Mouse (Mus musculus) lung, postnatal 4 days (tissue): ENCODE results near the gene Iqcn.
A peak's percentile ranks its signal among the peaks of the same experiment; 100 is the strongest.

Experiments used
- DNase-seq, 2 experiments: peaks; one replicate each; pipeline ENCODE4 v3.0.0; 2021

The Iqcn gene

DNA sequence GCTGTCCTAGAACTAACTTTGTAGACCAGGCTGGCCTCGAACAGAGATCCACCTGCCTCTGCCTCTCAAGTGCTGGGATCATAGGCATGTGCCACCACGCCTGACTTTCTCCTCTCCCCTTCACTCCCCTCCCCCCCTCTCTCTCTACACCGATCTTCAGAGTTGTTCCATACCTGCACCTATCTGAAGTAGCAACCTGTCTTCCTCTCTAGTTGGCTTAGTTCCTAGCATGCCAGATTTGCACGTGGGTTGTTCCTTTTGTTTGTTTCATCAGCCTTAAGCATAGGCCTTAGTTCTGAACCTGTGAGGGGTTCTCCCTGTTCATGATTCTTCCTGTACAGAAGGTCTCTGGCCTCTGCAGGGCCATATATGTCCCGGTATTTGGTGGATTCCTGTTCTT is 34.4 kb downstream of the Iqcn start:
- peak in 1 of 2 experiments; percentile 13 for DNase-seq

- peak; percentile 70 to 87 for DNase-seq
These were observed 35.0 kb downstream of the Iqcn start for GRCm38 (mm10) chr8:70738211-70738610.

DNA sequence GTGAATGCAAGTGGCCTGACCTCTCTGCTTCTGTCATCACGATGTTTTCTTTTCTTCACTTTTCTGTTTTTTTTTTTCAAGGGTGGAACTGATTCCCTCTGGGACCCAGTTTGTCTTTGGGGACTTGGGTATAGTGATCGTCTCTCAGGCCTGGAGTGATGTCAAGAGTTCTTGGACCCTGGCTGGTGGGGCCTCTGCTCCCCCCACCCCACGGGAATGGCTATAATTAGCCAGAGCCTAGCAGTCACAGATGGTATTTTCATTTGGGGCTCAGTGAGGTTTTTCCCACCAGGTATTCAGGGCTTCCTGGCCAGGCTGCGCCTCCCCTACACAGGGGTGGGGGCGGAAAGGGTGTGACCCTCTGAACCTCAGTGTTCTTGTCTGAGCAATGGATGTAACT is 38.4 kb downstream of the Iqcn start:
- DNase-seq = peak in 1 of 2 experiments; percentile 6

- DNase-seq = peak in 1 of 2 experiments; percentile 17
These were observed 38.9 kb downstream of the Iqcn start for GRCm38 (mm10) chr8:70742176-70742575.

- DNase-seq = peak in 1 of 2 experiments; percentile 29
These were observed 39.9 kb downstream of the Iqcn start for GRCm38 (mm10) chr8:70742981-70743655.

- peak; percentile 46 to 50 for DNase-seq
These were observed 40.7 kb downstream of the Iqcn start for GRCm38 (mm10) chr8:70743656-70744590.

DNA sequence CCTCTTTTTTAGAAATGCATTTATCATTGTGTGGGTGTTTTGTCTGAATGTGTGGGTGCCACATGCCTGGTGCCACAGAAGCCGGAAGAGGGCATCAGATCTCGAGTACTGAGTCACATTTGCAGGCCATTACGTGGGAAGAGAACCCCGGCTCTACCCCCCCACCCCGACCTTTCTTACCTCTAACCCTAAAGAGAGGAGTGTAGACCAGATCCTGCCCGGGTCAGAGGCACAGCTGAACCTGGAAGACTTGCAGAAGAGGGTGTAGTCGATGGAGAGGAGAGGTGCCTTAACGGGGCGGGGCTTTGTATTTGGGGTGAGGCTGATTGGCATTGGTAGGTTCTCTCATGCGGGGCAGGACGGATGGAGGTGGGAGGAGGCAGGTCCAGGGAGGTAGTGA is 41.5 kb downstream of the Iqcn start:
- DNase-seq = peak in 1 of 2 experiments; percentile 21

GRCm38 (mm10) chr8:70745691-70746220 is 42.5 kb downstream of the Iqcn start:
- peak in 1 of 2 experiments; percentile 22 for DNase-seq

GRCm38 (mm10) chr8:70746676-70747075 is 43.4 kb downstream of the Iqcn start:
- DNase-seq = peak in 1 of 2 experiments; percentile 19

- no peak for DNase-seq
These were observed 44.1 kb downstream of the Iqcn start for GRCm38 (mm10) chr8:70747211-70747890.

DNA sequence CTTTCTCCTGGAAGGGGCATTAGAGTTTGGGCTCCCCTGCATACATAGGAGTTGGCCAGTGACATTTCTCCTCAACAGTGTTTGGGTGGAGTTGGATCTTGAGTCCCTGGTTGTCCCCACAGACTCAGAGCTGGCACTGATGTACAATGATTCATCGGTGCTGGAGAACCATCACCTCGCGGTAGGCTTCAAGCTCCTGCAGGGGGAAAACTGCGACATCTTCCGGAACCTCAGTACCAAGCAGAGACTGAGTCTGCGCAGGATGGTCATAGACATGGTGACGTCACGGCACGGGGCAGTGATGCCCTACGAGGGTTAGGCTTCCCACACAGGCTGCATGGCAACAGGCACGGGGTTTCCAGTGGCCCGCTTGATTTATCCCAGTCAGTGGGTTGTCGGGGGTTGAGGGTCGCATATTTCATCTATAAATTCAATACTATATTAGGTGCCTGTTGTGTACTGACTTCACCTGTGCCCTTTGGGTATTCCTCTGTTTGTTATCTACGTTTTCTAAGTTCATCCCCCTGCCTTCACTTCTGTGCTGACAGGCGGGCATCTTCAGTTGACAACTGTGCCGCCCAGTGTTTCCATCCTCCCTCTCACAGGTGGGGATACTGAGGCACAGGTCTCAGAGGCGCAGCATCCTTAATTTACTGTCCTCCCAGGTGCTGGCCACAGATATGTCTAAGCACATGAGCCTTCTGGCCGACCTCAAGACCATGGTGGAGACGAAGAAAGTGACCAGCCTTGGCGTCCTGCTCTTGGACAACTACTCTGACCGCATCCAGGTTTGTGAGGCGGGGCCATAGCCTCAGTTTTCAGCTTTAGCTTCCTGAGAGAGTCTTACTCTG is 45.2 kb downstream of the Iqcn start:
- DNase-seq = peak in 1 of 2 experiments; percentile 20

DNA sequence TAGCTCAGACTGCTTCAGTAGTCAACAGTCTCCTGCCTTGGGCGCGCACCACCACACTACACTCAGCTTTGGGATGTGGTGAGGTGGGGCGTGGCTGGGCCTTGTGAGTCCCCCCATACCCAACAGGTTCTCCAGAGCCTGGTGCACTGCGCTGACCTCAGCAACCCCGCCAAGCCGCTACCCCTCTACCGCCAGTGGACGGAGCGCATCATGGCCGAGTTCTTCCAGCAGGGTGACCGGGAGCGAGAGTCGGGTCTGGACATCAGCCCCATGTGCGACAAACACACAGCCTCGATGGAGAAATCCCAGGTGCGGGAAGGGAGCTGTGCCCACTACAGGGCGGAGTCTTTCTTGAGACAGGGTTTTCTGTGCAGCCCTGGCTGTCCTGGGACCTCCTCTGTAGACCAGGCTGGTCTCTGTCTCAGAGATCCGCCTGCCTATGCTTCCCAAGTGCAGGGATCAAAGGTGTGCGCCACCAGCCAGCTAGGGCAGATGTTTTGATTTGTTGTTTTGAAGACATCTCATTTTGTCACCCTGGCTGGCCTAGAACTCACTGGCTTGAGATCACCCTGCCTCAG is 45.9 kb downstream of the Iqcn start:
- DNase-seq = peak in 1 of 2 experiments; percentile 22

DNA sequence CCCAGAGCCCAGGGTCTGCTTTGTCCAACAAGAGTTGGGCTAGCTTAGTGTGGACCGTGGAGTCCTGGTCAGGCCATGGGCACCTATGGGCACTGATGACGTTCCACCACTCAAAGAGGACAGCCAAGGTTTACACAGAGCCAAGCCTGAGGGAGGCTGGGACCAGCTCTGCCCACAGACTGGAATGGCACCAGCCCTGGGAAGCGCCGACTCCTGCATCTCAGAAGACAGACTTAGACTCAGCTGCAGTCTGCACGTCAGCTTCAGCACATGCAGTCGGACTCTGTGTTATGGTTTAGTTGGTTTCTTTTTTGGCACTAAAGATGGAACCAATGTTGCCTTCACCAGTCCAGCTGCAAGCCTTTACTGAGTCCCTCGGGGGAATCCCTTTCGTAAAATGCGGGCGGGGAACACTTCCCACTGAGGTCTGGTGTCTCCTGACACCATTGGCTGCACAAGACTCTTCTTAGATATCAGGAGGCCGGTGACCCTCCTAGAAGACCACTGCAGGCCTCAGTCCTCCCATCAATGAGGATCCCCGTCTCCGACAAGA is 46.9 kb downstream of the Iqcn start:
- peak in 1 of 2 experiments; percentile 23 for DNase-seq

- DNase-seq = peak; percentile 79 to 80
These were observed 48.9 kb downstream of the Iqcn start for GRCm38 (mm10) chr8:70752000-70752764.

DNA sequence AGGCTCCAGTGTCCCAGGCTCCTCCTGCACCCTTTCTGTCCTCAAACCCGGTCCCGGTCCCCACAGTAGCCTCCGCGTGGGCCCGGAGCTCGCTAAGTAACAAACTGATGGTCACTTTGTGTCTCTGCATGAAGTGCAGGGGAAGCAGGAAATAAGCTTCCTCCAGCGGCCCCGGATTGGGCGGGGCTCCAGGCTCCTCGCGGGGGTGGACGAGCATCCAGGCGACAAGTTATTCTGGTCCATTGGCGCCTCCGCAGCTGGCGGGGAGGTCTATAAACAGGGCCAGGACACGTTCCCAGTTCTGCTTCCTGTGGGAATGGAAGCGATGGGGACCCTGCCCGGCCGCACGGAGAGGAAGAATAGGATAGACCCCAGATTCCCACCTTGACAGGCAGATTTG is 49.9 kb downstream of the Iqcn start:
- DNase-seq = peak; percentile 90 to 93

GRCm38 (mm10) chr8:70754043-70754870 is 51.0 kb downstream of the Iqcn start, which contains the start of gene Rab3a:
Rab3a (plus strand) TSS chr8:70754679.
- DNase-seq = peak; percentile 97 to 99

DNA sequence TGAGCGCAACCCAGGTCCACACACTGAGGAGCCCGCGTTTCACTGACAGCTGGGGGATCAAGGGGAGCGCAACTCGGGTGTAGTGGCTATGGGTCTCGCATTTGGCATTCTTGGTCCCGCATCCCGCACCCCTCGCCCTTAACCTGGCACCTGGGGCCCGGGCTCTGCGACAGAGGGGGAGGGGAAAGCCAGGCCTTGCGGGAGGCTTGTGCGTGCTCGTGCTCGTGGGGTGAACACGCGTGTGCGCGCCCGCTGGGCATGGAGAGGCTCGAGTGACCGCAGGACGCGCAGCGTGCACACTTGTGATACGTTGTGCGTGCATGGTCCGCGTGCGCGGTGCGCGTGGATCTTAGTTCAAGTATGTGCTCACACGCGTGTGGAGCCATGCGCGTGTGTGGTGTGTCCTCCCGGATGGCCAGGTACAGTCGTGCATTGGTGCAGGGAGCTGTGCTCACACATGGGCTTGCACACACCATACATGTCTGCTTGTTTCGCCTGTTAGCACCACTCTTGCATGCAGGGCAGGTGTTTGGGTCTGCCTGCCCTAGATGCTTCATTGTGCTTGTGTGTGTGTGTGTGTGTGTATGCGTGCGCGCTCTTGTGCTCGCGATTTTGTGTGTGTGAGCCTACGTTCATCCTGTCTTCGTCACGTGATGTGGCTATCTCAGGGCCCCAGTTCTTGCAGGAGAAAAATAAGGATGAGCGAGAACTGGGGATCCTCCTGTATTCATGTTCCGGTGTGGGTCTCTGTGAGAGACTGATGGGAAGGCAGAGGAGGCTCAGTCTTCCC is 51.8 kb downstream of the Iqcn start:
- peak; percentile 76 to 80 for DNase-seq
